Mouse (Mus musculus) liver, embryonic 14.5 days (tissue): ENCODE data around the gene Neurl1a.

ENCODE experiments used
- CTCF ChIP-seq: IDR thresholded peaks from 2 replicates; pipeline ENCODE4 v1.5.1; 2016; ENCODE audit warnings: antibody characterized with exemption, low read depth, control low read depth
- EP300 ChIP-seq: IDR thresholded peaks from 2 replicates; pipeline ENCODE4 v1.6.1; 2016; ENCODE audit warnings: antibody characterized with exemption, low read depth

DNA sequence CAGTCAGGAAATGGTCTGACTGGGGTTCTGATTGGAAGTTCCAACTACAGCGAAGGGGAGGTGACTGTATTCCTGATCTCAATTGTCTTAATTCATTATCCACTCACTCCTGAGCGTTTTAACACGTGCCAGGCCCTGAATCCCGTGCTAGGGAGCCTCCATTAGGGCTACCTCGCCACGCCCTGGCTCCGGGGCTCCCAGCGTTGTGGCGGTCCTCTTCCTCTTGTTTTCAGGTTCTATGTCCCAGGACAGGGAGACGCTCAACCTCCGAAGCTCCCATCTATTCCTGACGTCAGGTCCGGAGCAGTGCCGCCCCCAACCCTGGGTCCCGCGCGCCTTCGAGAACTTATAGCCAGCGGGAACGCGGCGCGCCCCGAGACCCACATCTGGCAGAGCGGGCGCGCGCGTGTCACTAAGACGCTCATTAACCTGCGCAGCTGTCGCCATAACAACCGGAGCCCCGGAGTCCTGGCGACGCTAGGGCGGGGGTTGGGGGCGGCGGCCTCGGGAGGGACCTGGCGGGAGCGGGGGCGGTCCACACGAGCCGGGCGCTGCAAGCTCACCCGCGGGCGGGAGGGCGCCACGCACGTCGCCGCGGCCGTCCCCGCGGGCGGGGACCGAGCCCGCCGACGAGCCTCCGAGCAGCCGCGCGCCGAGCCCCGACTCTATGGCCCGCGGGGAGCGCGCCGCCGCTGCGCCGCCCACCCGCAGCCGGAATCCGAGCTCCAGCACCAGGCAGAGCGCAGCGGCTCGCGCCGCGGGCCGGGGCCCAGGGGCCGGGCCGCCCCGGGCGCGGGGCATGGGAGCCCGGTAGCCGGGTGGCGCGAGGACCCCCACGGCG is at the start of gene Neurl1a:
- TF ChIP-seq CTCF (no peak), EP300 (no peak)
